Mouse (Mus musculus) kidney, adult 18-20 months (tissue): Measurements from ENCODE around the gene Prkn.
A peak's percentile ranks its signal among the peaks of the same experiment; 100 is the strongest.
"Not testable (repeated sequence)": the region's sequence is repeated elsewhere in the genome, so short reads cannot be mapped to it uniquely, and the experiment has no call there.

Experiments
- DNase-seq: peaks from one replicate; pipeline ENCODE4 v3.0.0; 2021

Gene Prkn

GRCm38 (mm10) chr17:11142321-11142720 is 302.1 kb downstream of the Prkn start:
- no peak for DNase-seq

- no peak for DNase-seq
Measured at GRCm38 (mm10) chr17:11156119-11156518, 315.9 kb downstream of the Prkn start.

DNA sequence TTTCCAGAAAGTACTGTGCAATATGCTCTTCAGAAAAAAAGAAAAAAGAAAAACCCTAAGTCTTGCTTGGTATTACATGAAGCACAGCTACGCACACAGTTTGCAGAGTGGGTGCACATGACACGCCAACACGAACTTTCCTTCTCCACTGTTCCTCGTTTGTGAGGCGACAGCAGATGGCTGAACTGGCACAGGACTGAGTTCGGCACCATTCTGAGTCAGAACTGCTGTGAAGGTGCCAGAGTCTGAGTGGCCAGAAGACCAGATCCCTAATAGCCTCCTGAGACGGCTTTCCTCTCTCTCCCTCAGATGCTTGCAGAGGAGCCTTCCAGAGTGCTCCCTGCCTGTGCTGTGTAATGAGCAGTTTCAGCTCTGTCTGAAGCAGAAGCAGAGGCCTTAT is 317.4 kb downstream of the Prkn start:
- DNase-seq = no peak

GRCm38 (mm10) chr17:11161436-11161835 is 321.3 kb downstream of the Prkn start:
- no peak for DNase-seq

- DNase-seq = no peak
Measured at GRCm38 (mm10) chr17:11162770-11163169, 322.6 kb downstream of the Prkn start.

DNA sequence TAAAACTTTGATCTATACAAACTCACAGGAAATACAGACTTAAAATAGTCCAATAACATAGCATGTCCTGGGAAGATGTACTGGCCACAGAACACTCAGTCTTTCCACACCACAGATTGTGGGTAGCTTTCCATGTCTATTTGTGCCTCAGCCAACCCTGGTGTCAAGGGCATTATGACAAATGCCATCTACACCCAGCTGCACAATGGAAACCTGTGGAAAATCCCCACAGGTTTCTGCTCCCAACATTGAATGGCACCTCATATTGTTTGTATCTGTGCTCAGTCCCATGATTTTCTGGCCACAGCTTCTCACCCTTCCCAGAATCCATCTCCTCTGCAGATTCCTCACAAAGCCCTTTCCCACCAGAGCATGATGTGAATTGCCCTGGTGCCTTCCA is 347.2 kb downstream of the Prkn start:
- no peak for DNase-seq

DNA sequence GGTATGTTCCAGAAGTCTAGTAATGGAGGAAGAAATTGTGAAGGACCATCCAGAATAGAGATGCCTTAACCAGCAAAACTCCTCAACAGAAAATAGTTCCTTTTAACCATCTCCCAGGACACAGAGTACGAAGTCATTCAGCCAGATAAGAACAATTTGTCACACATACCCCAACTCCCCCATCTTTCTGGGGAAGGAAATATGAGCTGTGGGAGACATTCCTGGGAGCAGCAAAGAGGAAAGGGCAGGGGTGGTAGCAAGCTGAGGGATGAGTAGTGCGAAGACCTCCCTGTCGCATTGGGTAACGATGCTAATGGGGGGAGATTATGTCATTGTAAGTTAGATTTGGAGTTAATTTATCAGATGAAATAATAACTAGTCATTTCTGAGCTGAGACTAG is 348.3 kb downstream of the Prkn start:
- no peak for DNase-seq

GRCm38 (mm10) chr17:11190306-11190705 is 350.1 kb downstream of the Prkn start:
- DNase-seq = no peak

- DNase-seq = no peak
Measured at GRCm38 (mm10) chr17:11198134-11198533, 357.9 kb downstream of the Prkn start.

GRCm38 (mm10) chr17:11209063-11209462 is 368.9 kb downstream of the Prkn start:
- not testable (repeated sequence) for DNase-seq

DNA sequence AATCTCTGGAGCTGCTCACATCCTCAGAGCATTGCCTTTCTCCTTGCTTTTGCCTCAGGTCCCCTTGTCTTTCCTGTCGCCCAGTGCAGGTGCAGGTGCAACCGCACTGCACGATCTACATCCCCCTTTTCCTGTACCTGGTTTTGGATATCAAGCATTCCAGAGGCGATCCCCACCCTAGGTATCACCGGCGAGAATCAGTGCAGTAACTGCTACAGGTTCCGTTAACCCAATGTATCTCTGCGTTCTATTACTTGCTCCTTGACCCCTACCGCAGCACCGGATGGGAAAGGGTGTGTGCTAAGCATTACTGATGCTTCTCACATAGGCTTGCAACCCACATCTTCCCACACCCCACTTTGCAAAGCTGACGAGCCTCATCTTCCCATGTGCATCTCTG is 370.8 kb downstream of the Prkn start:
- no peak for DNase-seq

DNA sequence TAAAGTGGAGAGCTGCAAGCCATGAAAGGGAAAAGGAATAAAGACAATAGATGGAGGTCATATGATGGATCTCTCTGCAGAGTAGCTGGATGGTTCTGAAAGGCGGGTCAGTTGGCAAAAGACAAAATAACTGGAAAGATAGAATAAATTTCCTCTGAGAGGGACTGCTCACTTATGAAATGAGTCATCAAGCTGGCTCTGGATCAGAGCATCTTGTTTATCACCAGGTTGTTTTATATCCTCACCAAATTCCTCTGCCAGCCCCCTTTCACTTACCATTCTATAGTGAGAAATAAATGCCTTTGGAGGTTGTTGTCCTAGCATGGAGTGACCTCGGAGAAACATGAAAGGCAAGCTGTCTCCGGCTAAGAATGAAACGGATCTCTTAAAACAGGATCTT is 371.4 kb downstream of the Prkn start:
- DNase-seq = no peak

DNA sequence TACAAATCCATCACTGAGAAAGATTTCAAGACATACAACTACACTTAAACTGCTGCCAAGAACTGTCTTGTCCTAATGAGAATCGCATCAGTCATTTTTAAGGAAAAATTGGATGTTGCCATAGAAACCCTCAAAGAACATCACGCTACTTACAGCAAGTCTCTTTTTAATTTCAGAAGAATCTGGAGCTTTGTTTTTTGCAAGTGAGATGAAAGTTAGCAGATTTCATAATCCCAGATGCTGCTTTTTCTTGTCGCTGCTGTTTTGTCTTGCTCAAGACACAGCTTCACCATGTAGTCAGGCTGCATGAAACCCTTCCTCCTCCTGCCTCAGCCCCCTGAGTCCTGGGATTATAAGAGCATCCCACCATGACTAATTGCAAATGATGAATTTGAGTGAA is 373.5 kb downstream of the Prkn start:
- DNase-seq = no peak

DNA sequence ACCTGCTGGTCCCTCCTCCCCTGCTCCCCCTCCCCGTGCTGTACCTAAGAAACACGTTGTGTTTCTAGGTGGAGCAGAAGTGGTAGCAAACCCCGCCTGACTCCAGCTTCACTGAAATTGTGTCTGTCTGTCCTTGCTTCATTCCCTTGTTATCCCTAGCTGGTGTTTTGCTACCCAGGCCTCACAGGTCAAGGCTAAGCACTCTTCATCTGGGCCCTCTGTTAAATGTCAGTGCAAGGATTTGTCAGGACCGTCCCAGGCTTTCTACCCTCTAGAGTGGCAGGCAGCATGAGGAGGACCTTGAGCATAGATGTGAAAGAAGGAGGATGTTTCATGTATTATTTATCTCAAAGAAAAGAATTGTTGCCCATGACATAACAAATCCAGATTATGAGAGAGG is 388.8 kb downstream of the Prkn start:
- no peak for DNase-seq

DNA sequence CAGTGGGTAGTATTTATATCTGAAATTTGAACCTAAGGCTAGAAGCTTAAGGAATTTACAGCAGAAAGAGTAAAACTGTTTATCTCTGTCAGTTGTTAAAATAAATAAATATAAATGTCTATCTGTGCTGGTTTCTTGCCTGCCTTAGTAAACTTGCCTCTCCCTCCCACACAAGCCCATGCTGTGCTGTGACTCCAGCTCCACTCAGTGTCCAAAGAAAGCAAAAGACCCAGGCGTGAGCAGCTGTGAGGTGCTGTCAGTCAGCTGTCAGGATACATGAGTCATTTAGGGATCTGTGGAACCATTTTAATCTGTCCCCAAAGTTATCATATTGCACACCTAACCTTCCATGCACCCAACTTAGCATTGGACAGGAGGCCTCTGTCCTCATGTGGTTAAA is 389.2 kb downstream of the Prkn start:
- no peak for DNase-seq

- no peak for DNase-seq
Measured at GRCm38 (mm10) chr17:11230604-11231395, 390.6 kb downstream of the Prkn start.

DNA sequence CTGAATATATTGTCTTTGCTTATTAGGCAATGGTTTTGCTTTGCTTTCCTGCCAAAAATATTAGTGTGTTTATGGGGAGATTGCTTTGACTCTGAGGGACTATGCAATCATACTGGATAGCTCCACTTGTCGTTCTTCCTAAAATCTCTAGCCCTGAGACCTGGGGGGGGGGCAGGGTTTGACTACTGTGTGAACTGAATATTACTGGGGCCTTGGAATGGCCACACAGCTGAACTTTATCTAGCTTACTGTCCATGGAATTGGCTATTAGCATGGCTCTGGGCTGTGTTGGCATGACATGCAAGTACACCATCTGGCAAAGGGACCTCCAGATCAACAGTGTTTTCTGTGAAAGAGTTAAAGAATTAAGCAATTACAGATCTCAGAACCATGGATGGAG is 395.1 kb downstream of the Prkn start:
- DNase-seq = no peak

DNA sequence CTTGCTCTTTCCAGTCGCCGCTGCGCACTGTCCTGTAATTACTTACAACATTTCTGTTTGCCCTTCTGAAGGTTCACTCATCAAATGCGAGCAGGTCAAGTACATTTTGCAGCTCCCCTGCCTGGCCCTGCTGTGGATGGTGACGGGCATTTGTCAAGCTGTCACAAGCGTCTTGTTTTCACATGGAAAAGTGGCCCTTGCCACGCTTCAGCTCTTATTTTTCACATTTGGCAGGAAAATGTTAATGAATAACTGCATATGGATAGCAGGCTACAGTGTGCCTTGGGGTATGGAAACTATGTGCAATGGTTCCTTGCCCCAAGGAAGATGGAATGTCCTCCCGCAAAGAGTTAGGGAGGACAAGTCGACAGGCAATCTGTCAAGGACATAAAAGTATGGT is 404.9 kb downstream of the Prkn start:
- DNase-seq = peak; percentile 55

DNA sequence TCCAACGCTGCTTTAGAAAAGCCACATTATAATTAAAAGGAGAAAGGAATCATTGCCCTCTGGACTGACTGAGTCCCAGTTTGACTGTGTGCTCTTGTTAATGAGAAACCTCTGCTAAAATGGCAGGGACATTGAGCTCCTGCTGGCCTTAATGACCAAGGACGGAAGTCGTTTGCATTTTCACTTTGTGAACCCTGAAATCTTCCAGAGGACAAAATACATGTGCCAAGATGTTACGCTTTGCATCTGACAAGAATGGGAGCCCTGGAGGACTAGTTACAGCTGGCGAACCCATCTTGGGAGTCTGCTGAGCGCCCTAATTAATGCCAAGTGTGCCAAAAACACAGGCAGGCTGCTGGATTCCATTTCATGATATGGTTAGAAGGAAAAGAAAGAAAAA is 409.0 kb downstream of the Prkn start:
- DNase-seq = peak; percentile 34

- no peak for DNase-seq
Measured at GRCm38 (mm10) chr17:11260663-11261062, 420.5 kb downstream of the Prkn start.

DNA sequence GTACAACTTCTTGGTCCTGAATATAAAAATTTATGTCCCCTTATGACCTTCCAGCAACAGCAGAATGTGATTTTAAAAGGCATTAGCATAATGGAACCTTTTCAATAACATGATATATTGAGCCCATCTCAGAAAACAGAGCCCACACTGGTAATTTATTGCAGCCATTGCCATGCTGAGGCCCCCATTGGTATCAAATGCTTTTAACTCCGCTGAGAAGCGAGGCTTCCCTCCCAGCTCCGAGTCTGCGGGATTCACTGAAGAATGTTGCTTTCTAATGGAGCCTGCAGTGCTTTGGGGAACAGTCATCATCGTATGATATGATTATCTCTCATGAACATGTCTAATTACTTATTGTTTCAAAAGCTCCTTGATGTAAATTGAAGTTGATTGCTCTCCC is 421.5 kb downstream of the Prkn start:
- no peak for DNase-seq

GRCm38 (mm10) chr17:11267951-11268350 is 427.8 kb downstream of the Prkn start:
- no peak for DNase-seq

DNA sequence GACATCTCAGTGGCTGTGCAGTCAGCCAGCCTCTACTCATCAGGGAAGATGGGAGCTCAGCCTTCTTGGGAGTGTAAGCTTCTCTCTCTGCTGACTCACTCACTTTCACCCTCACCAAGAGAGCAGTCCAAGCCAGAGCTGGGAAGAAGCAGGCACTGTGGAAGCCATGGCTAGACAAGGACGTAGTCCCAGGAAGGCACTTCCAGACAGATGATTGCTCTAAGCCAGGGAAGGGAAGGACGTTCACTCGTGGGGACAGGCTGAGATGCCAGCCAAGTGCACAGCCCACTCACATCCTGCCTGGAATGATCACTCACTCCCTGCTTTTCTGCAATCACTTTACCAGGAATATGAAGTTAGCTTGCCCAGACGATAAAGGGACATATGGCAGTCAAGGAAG is 430.0 kb downstream of the Prkn start:
- DNase-seq = no peak

DNA sequence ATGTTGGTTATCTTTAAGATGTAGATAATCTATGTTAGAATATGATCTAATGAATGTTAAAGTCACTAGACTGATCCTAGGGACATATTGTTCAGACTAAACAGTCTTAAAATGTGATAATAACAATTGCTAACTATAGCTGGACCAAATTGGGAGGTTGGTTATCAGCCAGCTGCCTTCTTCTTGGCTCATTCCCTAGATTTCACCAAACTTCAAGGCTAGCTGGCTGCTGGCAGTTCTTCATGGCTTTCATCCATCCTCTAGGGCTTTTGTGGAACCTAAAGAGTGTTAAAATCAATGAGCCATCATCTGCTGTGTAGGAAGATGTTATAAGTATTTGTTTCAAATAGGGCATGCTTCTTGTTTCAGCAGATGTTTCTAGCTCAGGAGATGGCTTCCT is 431.7 kb downstream of the Prkn start:
- no peak for DNase-seq

DNA sequence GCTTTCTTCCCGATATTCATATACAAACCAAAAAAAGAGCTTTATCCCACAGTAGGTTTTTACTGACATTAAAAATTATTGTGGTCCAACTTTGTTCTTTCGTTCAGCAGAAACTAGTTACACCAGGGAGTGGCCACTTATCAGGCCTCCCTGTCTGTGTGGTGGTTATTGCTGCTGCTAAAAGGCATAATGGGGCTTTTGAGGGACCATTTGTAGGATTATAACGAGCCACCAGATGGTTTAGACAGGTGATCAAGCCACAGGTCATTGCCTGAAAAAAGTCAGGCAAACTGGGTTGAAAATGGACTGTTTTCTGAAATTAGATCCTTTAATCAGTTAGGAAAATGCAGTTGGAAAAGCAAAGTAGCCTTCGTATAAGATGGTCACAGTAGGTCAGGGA is 444.1 kb downstream of the Prkn start:
- DNase-seq = no peak
